Mouse (Mus musculus) lung, adult 18-20 months (tissue): ENCODE data around the gene Slc35b2.

Source experiments
- DNase-seq, 2 experiments: peaks; one replicate each; pipeline ENCODE4 v3.0.0; 2022; ENCODE audit warnings: mixed read lengths in 2 of 2

Gene Slc35b2

DNA sequence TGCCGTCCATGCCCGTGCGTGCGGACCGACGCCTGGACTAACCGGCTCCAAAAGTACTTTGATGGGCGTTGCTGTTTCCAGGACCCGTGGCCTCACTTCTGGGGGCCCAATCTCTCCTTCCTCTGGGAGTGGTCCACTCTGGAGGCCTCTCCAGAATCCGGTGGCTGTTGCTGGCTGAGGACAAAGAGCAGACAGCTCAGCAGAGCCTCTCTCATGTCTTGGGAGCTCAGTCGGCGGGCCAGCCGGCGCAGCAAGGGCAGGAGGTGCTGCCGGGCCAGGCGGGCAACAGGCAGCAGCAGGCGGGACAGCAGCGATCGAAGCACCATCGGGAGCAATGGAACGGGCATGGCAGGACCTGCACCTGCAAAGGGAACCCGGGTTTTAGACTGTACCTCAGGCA lies 37.7 kb downstream of the Slc35b2 start:
- no peak for DNase-seq

DNA sequence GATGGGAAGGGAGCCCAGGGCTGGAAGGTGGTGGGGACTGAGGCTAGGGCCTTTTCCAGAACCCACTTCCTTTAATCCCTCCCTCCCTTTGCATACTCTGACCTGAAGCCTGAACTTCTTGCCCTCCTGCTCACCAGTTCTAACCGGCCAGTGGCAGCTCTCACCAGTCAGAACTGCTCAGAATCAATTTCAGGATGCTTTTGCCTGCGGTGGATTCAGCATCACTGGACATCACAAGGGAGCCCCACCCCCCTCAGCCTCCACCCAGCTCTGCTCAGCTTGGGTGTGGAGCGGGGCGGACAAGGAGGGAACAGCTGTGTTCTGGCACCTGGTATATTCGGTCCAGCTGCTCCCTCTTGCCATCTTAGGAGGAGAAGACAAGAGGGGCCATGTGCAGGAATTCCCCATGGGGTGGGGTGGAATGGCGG lies 38.2 kb downstream of the Slc35b2 start, which contains the start of gene Mymx:
Mymx (minus strand) TSS at position 226 of the 428 bp plus-strand sequence.
- DNase-seq, result no peak

DNA sequence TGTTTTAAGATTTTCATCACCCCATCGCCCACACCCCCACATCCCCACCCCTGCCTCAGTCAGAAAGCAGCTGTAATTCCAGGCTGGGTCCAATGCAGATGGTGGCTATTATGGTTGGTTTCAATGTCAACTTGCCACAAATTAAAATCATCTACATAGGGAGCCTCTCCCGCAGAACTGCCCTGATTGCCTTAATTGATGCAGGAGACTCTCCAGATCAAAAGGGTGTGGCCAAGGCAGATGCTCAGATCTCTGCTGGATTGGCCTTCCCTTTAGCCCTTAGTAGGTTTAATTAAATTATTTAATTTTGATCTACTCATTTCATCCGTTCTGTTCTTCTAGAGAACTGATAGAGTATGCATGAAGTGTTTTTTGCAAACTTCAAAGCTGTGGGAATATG lies 39.3 kb downstream of the Slc35b2 start:
- DNase-seq, result no peak

DNA sequence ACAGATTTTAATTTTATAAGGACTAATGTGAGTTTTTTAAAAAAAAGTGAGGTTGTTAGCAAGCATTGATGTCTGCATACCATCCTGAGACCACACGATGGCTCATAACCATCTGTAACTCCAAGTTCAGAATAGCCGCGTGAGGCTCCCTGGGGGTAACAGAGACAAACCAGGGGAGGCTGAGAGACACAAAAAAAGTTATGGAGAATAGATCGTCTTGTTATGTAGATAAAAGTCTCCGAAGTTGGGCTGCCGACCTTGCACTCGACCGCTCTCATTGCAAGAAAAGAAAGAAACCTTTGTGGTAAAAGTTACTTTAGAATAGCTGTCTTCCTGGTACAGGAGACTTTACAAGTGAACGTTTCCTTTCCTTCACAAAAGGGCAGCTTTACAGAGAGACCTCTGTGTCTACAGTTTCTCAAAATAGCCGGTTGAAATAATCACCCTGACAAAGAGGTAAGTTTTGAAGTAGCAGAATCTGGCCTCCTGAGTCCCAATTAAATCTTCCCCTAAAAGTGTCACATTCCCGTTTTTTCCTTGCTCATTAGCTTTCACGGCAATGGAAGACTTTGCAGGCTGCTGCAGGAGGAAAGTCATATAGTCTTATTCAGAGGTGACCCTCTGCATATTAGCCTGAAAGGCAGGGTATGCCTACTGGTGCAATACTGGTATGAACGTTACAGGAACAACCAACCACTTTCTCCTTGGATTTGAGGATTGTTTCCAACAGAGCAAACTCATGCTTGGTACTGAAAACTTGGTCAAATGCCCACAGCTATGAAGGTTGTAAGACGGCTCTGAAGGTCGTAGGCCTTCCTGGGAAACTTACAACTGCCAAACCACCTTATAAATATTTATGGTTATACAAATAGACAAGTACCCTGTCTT lies 43.6 kb downstream of the Slc35b2 start:
- DNase-seq, result no peak

DNA sequence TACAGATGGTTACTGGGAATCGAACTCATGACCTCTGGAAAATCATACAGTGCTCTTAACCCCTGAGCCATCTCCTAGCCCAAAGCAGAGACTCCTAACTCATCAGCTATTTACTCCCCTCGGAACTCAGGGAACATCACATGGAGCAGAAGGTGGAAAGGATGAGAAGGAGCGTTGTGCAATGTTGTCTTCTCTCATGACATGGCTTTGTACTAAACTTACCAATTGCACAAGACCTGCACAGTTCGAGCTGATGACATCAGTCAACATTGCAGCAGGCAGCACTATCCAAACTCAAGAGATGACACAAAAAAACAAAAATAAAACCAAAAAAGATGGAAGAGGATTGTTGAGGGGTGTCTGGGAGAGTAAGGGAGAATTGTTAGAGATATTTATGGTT lies 44.7 kb downstream of the Slc35b2 start:
- DNase-seq, result no peak

DNA sequence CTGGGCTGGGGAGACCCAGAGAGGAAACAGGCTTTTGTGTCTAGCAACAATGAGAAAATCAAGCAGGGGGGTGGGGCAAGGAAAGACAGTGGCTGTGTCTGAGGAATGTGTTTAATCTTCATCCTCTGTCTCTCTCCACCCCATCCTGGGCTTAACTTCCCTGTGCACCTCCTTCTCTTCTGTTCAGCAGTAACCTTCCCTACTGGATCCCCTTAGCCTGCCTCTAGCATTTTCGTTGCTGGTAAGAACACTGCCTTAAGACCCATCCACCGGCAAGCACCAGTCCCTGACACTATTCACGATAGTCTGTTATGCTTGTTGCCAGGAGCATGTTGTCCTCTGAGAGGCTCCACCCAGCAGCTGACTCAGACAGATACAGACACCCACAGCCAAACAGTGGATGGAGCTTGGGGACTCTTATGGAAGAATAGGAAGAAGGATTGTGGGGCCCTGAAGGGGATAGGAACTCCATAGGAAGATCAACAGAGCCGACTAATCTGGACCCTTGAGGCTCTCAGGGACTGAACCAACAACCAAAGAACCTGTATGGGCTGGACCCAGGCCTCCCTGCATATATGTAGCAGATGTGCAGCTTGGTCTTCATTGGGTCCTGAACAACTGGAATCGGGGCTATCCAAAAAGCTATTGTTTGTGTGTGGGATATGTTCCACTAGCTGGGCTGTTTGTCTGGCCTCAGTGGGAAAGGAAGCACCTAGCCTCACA lies 46.6 kb downstream of the Slc35b2 start:
- peak in 1 of 2 experiments; percentile 50 for DNase-seq

DNA sequence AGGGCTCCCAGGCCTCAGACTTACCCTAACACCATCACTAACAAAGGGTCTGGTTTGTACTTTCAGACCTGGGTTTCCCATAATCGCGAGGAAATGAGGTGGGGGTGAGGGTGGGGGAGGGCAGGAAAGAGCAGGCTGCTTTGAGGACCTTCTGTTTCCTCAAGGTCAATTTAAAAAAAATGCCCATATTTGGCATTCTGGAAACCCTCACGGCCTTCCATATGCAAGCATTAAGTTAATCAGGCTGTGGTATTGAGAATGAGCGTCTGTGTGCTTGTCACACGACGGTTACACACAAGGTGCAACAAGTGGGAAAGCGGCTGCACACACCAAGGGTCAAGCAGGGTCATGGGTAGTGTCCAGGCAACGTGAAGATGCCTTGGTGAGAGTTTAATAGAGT lies 48.3 kb downstream of the Slc35b2 start:
- DNase-seq, result no peak

DNA sequence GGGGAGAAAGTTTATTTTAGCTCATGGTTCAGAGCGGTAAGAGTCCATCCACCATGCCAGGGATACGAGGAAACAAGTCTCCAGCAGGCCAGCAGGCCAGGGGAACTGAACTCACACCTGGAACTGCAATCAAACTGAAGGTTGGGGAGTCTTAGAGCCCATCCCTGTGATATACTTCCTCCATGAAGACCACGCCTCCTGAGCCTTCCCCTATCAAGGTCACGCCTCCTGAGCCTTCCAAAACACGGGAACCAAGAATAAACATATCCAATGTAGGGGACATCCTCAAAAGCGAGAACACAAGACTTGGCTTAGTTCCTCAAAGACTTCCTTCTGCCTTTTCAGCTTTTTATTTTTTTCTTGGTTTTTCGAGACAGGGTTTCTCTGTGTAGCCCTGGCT lies 49.2 kb downstream of the Slc35b2 start:
- DNase-seq, result no peak

DNA sequence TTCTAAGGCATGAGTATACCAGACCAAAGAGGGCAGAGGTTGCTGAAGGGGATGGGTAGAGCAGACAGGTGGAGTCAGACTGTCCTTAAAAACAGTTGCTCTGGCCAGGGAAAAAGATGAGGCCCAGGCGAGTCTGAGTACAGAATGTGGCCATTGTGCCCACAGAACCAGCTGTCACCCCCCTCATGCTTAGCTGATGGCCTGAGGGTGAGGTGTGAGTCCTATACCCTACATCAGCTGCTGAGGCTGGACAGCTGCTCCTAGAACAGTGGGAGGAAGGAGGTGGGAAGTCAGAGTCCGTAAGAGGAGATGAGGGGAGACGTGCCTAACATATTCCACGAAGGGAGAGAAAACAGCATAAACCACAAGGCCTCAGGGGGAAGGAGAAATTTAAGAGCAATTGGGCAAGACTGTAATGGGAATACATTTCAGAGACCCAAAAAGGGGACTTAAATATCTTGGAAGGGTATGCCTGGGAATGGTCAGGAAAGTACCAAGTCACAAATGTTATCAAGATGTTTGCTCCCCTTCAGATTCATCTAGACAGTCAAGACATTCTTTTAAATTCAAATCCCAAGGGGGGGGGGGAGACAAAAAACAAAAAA lies 52.5 kb downstream of the Slc35b2 start:
- DNase-seq, result no peak

DNA sequence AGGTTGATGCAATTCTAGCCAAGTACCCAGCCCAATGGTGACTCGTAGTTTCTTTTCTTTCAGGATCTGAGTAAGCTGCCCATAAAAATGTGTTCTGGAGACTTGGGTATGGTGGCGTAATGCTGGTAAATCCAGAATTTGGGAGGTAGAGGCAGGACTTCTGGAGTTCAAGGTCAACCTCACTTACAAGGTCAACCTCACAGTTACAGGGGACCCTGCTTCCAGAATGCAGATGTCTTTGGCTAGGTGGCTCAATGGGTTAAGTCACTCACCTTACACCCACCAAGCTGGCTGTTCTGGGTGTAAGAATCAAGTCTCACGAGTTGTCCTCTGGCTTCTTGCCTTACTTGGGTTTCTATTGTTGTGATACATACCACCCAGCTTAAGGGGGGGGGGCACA lies 53.0 kb downstream of the Slc35b2 start:
- no peak for DNase-seq
